Mouse (Mus musculus): ENCODE data around the gene Esr2.
"Not testable (repeated sequence)": the region's sequence is repeated elsewhere in the genome, so short reads cannot be mapped to it uniquely, and the experiment has no call there.

The Esr2 gene

DNA sequence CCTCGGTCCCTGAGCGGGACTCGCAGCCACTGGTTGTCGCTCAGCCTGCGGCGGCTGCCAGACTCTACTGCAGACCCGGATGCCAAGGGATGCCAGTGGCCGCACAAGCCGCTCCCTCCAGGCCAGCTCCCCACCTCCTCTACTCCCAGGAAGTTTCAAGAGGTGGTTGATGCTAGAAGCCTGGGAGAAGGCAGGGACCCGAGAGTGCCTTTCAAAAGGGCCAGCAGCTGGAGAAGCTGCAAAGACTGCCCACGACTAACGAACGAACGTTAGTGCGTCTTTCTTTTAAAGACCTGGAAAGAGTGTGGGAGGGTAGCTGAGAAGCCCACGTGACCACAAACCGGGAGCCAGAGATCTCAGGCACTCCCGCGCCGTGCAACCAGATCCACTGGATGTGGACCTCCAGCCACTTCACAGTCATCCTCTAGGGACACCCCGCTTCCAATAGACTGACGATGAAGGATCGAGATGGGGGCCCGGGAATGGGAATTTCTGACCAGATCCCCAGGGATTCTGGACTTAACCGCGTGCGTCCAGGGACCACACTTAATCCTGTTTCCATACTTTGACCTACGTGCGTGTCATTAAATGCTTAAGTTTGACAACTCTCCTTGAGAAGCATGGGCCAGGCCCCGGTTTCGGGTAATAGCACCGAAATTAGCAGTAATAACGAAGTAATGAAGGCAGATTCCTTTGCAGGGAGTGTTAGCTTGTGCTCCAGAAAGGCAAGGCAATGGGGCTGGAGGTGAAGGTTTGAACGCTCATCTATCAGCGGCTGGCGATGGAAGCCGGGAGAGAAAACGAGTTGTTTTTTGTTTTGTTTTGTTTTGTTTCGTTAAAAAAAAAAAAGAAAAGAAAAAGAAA lies at the start of gene Esr2:
TSS of gene Esr2 (minus strand) at position 260 of the 864 bp plus-strand sequence.
- DNase-seq (ENCODE audit: low read depth, low spot score): peak; percentile 39

DNA sequence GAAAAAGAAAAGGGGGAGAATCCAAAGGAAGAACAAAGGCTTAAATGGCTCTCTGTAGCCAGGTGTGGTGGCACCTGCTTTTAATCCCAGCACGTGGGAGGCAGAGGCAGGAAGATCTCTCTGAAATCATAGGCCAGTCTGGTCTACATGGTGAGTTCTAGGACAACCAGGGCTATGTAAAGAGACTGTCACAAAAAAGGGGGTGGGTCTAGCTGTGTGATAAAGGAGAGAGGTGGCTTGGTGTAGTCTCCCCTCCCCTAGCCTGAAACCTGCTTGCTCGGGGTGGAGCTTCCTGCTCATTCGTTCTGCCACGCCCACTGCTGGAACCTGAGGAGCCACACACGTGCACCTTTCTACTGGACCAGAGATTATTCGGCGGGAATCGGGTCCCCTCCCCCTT lies 45.0 kb upstream of the Esr2 start:
- DNase-seq (ENCODE audit: low read depth, low spot score): not testable (repeated sequence)

DNA sequence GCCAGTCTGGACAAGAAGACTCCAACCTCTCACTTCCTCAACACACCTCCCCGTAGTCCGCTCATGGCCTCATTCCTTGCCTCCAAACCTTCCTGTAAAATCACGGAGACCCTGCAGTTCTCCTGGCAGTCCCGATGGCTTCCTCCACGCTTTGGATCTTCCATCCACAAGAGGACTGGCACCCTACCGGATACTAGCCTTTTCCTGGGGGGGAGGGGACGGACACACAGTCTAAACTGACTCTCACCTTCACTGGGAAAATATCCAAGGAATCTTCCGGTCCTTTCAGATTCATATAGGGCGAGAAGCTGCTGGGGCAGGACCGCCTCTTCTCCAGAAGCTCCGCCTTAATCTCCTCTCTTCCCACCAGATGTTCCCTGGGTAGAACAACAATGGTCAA lies 39.7 kb upstream of the Esr2 start:
- DNase-seq (ENCODE audit: low read depth, low spot score): no peak

DNA sequence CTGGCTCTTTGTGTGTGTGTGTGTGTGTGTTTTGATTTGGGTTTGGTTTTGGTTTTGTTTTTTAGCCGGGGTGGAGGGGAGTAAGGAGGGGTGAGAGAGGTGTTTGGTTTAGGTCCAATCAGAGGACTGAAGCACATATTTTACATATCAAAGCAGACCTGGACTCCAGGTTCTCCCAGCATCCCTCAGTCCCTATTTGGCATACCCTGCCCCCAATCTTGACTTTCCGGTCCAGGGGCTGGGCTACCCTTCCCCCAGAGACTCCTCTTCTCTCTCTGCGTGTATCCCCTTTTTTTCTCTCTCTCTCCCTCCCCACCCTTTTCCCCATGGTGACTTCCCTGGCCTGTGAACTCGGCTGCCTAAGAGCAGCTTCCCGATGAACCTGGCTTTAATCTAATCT lies 38.1 kb upstream of the Esr2 start:
- no peak for DNase-seq (ENCODE audit: low read depth, low spot score)

DNA sequence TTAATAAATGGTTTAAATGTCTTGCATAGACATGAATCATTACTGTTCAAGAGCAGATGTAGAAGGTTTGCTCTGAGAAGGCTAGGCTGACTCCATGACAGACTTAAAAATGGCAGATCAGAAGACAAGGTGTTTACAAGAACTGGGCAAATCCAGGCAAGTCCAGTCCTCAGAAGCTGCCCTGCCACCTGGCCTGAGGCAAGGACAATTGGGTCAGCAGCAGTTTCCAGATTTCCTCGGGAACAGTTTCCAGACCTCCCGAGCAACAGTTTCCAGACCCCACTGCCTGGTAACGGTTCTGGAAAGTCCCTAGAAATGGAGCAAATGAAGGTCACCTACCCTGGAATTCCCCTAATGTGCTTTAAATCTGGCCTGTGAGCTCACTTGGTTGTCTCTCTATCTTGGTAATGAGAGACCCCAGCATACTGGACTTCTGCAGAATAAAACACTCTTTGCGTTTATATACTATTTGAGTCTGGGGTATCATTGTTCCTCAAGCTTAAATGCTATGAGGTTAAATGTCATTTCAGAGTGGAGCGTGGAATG lies 32.4 kb upstream of the Esr2 start:
- no peak for DNase-seq (ENCODE audit: low read depth, low spot score)

DNA sequence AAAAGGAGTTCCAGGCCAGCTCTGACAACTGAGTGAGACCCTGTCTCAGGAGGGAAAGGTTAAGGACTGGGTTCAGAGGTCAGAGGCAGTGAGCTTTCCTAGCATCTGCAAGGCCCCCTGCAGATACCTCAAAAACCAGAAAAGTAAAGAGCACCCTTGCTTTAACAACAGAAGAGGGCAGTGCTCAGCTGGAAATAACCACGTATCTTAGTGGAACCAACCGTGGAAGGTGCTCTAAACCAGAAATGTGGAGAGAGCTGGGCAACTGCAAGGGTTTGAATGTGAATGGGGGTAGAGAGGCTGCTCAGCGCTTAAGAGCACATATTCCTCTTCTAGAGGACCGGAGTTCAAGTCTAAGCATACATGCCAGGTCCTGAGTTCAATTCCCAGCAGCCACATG lies 23.3 kb upstream of the Esr2 start:
- DNase-seq (ENCODE audit: low read depth, low spot score): no peak

DNA sequence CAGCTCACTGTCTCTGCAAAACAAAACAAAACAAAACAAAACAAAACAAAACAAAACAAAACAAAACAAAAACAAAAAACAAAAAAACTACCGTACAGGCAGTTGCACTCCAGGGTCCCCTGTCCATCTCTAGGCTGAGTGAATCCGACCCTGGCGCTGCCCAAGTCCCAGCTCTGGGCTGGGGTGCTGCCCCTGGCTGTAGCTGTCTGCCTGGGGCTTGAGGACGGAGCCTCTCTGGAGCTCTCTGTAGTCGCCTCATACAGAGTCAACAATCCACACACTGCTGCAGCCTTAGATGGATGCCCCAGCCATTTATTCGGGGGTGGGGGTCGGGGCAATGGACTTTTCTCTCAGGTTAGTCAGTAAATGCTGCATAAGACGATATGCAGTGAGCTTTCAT lies 20.0 kb upstream of the Esr2 start:
- DNase-seq (ENCODE audit: low read depth, low spot score): no peak

DNA sequence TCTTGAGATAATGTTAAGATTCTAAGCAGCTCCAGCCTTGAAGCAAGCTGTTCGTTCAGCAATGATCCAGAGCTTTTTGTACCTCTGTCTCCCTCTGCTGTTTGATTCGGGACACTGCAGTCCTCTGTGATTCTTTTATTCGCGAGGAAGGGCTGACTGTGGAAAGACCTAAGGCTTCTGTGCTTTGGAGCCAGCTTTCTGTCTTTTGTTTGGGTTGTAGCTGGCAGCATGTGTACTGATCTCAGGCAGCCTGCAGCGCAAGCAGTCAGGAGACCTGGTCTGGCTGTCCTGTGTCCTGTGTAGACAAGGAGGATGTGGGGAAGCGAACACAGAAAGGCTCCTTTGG lies 19.6 kb upstream of the Esr2 start:
- DNase-seq (ENCODE audit: low read depth, low spot score): peak; percentile 74

DNA sequence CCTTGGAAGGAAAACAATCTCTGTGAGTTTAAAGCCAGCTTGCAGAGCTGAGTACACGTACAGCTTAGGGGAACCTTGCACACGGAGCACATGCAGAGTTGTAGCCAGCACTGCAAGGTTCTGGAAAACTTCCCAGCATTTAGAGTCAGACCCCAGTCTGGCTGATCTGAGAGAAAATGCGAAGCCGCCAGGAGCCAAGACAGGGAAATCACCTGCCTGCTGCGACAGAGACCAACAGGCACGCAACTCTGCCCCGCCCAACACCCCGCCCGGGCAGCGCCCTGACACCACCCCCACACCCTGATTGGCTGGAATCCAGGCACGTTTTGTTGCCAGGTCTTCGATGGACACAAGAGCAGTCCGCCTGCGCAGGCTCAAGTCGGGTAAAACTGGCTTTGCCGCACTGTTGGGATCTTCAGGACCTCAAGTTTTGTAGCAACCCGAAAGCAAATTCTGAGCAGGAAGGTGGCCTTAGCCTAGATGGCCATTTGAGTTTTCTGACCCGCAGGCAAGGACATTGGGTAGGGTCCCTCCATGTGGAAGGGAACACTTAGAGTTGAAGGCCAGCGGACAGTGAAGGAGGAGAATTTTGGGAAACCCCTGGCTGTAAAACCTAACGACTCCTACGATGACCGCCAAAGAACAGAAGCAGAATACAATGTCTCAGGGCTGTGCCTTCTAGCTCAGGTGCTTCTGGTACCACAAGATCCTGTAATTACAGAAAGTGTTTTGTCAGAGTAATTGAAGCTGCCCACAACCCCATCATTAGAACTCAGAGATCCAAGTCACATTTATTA lies 19.1 kb upstream of the Esr2 start:
- peak; percentile 77 for DNase-seq (ENCODE audit: low read depth, low spot score)

DNA sequence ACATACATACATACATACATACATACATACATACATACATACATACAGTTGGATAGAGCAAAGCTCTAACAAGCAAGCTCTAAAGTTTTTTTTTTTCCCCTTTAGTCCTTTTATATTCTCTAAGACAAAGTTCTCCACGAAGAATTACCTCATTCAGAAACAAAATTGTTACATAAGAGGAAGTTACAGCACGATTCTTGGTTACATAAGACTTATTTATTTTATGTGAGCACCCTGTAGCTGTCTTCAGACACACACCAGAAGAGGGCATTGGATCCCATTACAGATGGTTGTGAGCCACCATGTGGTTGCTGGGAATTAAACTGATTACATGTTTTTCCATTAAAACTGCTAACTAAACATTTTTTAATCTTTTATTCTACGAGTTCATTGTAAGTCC lies 17.5 kb upstream of the Esr2 start:
- DNase-seq (ENCODE audit: low read depth, low spot score): no peak

DNA sequence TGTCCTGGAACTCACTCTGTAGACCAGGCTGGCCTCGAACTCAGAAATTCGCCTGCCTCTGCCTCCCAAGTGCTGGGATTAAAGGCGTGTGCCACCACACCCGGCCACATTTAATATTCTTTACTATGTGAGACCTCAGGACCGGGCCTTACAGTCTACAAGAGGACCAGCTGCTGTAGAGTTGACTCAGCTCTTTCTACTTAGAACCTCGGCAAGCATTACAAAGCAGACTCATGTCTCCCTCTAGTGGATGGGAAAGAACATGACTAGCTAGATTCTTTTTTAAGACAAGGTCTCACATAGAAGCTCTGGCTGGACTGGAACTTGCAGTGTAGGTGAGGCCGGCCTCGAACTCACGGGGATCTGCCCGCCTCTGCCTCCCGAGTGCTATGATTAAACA lies 13.9 kb upstream of the Esr2 start:
- peak; percentile 60 for DNase-seq (ENCODE audit: low read depth, low spot score)

DNA sequence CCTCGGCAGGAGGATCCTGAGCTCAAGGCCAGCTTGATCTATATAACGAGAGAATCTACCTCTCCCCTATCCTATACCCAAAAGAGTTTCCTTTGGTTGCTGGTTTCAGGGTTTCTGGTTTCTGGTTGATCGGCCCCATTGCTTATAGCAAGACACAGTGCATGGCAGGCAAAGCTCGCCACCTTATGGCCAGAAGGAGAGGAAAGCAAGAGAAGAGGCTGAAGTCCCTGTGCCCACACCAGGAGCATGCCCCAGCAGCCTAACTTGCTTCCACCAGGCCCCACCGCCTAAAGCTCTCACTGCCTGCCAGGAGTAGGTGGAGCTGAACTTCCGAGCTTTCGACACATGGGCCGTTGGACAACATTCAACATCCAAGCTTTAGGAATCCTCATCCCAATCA lies 10.8 kb upstream of the Esr2 start:
- no peak for DNase-seq (ENCODE audit: low read depth, low spot score)

DNA sequence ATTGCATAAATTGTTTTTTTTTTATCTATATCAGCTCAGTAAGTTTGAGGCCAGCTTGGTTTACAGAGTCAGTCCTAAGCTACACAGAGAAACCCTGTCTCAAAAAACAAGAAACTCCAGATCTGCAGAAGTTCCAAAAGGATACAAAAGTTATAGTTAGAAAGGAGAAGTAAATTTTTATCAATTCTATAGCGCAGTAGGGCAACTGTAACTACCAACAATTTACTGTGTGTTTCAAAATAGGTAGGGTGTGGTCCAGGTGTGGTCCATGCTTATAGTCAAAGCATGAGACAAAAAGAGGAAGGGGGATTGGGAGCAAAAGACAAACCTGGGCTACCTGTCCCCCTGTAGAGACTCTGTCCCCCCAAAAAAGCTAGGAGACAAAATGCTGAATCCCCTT lies 9.4 kb upstream of the Esr2 start:
- no peak for DNase-seq (ENCODE audit: low read depth, low spot score)

DNA sequence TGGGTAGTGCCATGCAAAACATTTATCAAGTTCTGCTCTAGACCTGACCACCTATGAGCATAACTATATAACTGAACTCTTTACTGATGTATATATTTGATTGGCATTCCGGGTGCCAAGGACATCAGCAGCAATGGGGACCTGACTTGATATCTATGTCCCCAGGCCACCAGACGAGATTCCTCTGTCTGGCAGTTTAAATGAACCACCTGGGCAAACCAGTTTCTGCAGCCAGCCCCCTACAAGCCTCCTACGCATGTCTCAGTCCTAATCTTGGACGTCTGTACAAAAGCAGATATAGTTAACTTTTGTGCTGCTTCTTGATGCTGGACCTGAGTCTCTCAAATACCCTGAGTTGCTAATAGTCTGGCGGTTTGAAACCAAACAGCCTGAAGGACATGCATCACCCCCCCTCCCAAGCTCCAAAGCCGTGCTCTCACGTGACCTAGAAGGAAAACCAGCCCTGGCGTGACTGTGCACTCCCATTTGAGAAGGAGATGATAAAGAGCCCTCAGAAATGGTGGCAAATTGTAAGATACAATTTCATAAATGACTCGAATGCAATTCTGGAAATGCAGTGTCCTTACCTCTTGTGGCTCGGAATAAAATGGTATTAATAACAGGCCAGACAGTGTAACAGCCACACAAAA lies 8.2 kb upstream of the Esr2 start:
- DNase-seq (ENCODE audit: low read depth, low spot score): no peak

DNA sequence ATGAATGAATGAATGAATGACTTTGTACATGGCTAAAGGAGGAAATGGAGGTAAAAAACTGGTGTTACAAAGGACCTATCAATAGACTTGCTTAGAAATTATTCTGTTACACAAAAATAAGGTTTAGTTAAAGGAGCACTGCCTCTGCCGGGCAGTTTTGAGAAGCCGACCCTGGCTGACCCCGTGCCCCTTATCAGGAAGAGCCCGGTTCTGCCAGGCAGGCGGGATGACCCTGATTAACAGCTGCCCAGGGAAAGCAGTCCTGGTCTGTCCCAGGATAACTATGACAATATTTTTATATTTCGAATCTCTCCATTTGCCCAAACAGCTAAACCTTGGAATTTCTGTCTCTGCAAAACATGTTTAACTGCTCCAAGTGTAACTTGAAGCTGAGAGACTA lies 7.2 kb upstream of the Esr2 start:
- no peak for DNase-seq (ENCODE audit: low read depth, low spot score)

DNA sequence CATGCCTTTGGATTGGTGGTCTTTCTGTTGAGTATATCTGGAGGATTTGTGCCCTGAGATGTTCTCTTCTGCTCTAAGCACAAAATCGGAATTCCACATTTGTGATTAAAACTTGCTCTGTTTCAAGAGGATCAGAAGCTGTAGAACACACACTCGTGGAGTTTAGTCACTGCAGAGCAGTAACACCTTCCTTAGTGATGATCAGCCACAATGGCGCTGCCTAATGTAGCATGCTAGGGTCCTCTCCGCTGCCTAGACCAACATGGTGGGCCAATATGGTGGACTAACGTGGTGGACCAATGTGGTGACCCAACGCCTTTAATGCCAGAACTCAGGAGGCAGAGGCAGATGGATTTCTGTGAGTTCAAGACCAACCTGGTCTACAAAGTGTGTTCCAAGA lies 5.8 kb upstream of the Esr2 start:
- no peak for DNase-seq (ENCODE audit: low read depth, low spot score)

DNA sequence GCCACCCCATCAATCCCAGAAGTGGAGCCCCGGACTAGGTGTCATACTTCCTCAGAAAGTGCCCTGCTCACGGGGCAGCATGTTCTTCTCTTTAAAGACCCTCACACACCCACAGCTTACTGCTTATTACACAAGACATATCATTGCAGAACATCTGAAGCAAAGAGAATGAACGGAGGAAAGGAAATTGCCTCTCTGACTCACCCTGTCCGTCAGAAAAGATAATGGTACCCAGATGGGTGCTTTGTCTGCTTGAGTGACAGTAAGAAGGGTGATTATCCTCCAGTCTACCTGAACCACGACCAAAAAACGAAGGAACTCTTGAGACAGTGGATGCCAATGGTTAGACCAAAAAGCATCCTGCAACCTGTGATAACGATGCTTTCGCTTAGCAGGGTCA lies 4.4 kb upstream of the Esr2 start:
- DNase-seq (ENCODE audit: low read depth, low spot score): no peak

DNA sequence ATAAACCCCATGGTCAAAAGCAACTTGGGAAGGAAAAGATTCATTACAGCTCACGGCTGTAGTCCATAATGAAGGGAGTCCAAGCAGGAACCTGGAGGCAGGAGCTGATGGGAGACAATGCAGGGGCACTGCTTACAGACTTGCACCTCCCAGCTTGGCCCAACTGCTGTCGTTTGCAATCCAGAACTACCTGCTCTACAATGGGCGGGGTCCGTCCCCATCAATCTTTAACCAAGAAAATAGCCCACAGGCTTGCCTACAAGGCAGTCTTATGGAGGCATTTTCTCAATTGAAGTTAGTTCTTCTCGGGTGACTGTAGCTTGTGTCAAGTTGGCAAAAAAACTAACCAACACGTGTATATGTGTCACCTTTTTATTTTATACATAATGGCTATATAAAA lies 3.4 kb upstream of the Esr2 start:
- DNase-seq (ENCODE audit: low read depth, low spot score): no peak

DNA sequence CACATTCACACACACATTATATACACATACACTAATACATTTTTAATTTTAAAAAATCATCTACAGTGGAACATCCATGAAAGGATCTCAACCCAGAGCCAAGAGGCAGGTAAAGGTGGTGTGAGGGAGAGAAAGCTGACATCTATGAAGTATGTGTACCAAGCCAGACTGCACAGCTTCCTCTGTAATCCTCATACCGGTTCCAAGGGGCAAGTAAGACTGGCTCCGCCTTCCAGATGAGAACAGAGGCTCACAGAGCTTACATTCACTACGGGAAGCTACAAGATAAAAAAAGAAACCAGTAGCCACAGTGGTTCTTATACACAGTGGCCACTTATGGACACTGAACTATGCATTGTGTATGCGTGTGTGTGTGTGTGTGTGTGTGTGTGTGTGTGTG lies 2.5 kb upstream of the Esr2 start:
- DNase-seq (ENCODE audit: low read depth, low spot score): no peak

DNA sequence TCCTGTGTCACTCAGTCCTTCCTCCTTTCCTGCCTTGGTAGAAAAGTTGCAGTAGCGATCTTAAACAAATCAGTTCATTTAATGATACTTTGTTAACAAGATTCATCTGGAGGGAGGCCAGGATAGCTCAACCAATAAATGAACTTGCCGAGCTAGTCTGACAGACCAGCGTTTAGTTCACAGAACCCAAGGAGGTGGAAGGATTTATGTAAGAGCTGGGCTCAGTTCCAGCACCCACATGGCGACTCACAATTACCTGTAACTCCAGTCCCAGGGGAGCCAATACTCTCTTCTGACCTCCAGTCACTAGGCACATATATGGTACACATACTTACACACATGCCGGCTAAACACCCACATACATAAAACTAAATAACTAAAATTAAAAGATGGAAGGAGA lies 2.0 kb upstream of the Esr2 start:
- no peak for DNase-seq (ENCODE audit: low read depth, low spot score)

DNA sequence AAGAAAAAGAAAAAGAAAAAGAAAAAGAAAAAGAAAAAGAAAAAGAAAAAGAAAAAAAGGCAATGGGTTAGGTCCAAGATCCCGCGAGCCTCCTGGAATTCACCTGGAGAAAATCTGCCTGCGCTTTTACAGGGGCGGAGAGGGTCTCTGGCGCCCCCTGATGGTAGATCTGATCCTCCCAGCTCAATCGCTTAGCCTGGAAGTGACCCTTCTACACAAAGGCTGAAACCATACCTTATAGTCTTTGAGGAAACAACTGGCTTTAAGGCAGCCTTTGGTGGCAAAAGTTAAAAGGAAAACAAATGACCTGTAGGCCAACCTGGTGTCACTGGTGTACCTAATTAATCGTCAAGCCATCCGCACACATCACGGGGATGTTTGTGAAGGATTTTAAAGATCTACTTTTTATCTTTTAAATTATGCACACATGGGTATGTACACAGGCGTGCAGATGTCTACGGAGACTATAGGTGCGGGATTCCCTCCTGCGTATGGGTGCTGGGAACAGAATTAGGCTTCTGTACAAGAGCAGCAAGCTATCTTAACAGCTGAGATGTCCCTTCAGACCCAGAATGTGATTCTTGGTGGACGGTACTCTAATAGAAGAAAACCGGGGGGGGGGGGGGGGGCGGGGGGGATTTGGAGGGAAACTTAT lies 932 bp upstream of the Esr2 start:
- DNase-seq (ENCODE audit: low read depth, low spot score): peak; percentile 54

DNA sequence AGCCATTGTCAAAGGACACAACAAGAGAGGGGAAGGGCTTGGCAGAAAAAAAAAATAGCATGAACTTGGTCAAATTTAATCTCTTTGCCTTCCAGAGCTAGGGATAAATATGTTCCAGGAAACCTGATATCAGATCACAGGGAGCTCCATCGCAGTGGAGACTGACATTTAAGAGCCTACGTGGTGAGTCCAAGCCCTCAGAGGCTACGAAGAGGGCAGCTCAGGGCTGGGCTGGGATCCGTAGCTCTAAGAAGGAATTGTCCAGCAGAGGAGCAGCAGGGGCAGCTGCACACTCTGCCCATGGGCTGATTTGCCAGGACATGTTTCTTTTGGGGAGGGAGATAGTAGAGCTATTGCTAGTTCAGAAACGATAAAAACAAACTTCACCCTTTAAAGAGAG lies 11.4 kb downstream of the Esr2 start:
- no peak for DNase-seq (ENCODE audit: low read depth, low spot score)
